Mouse (Mus musculus) megakaryocyte progenitor cell, adult 5-6 weeks (primary cell): ENCODE measurements around the gene Csnk1g1. TPM values are rescaled to one million over a fixed set of nuclear protein-coding genes. Genes with fewer than 3 reads are reported as not detected.

Experiments used
- ATAC-seq: replicated peaks from 2 replicates; pipeline ENCODE4 v1.8.0; 2016; ENCODE audit warnings: mild to moderate bottlenecking, moderate TSS enrichment, inconsistent platforms; ENCODE audit not compliant: poor library complexity
- total RNA-seq, 2 experiments: library from RNA; stranded (forward) in 1 of 2; stranded (reverse) in 1 of 2; fragments of 157-497, 149-512 nt in 1 of 2; fragments of 200-1000 nt in 1 of 2; gene quantifications; 2 replicates each; pipeline versions ENCODE4 v1.2.3 to v1.2.4; 2015 to 2017

The Csnk1g1 gene
- total RNA-seq, 2 experiments from 2014 or later: 8.7 to 26.5 TPM

- no peak for ATAC-seq
Observed at GRCm38 (mm10) chr9:66066791-66067190, 158.1 kb downstream of the Csnk1g1 start.

DNA sequence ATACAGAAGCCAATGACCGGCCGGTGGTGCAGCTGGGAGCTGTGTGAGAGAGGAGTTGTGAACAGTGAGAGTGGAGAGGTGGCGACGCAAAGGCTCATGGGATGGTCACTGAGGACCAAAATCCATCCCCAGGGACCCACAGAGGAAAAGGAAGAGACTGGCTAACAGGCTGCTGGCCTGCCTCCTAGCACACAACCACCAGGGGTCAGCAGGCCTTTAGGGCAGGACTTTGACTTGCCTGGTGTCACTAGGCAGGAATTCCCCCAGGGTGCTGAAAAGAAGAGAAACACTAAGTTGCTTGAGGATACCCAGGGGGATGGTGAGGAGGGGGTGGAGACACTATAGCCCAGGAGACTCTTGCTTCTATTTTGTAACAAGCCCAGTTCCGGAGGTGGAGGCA is 158.8 kb downstream of the Csnk1g1 start:
- ATAC-seq: peak; percentile 49

DNA sequence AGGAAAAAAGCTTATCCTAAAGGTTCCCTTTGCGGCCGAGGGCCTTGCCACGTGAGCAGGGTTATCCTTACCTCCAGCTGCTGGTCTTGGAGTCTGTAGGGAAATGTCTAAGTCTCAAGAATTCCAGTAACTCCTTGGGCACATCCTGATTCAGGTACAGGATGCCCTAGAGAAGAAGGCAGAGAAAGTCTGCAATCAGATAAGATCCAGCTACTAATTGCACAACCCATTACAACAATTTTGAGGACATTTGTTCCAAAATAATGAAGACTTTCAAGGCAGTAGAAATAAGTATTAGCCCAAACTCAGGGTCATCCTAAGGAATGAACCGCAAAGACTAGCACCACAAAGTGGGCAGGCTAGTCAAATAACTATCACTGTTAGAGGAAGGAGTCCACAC is 159.3 kb downstream of the Csnk1g1 start:
- ATAC-seq: no peak

GRCm38 (mm10) chr9:66068971-66069391 is 160.3 kb downstream of the Csnk1g1 start:
- ATAC-seq: no peak

DNA sequence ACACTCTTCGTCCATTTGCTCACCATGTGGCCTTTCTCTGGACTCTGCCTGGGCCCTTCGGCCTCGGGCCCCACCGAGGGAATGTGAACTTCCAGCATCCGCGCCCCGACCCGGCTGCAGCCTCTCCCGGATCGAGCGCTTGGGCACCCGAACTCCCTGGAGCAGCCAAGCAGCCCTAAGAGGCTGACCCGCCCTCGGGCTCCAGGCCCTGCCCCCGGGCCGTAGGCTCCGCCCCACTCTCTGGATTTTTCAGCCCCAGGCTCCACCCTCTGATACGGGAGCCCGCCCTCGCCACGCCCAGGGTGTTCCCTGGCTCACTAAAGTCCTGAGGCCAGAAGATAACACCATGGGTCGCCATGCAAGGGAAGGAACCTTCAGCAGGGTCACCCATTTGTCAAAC is 160.9 kb downstream of the Csnk1g1 start, which contains the start of gene Snx22:
Gene Snx22 (minus strand): TSS at position 137 of the 400 bp plus-strand sequence.
- ATAC-seq: peak; percentile 98

DNA sequence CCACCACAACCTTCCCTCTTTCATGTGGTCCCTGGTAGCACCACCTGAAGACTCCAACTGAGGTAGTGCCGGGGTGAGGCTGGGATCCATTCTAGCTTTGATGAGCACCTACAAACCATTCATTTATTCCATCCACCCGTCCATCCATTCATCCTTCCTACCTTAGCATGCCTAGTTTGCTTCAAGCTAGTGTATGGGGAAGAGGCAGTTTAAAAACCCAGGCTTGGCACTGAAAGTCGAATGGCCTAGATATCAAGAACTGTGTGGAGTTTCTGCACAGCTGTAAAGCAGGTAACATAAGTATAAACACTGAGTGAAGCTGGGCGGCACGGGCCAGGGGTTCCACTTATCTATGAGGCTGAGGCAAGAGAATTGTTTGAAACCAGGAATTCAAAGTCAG is 161.4 kb downstream of the Csnk1g1 start:
- ATAC-seq: no peak

DNA sequence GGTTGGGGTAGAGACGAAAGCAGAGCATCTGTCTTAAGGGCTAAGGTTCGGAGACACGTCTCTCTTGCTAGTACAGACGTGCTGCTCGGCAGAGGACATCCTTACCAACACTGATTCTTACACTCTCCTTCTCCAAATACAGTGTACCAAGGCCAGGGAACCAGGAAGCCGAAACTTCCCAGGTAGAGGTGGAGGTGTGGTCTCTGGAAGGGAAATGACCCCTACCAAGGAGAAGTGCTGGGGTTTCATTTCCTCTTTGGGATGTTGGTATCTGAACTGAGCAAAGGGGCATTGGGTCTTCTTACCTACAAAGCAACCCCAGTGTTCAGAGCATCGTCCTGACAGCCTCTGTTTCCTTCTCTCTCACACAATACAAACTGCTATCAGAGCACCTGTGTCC is 164.0 kb downstream of the Csnk1g1 start:
- no peak for ATAC-seq

DNA sequence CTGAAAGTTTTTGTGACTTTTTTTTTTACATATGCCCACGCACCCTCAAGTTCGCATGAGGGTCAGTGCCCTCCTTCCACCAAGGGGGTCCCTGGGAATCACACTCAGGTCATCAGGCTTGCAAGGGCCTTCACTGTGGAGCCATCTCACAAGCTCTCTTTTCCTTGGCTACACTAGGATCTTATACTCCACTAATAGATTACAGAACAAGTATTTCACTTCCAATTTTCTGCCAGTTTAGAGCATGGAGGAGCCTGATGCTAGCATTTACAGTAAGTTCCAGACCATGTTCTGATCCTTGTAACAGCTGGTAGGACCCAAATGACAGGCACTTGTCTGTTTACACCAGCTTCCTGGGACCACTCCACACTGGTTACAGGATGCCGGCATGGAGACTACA is 169.3 kb downstream of the Csnk1g1 start:
- ATAC-seq: no peak

- no peak for ATAC-seq
Observed at GRCm38 (mm10) chr9:66078493-66078892, 169.8 kb downstream of the Csnk1g1 start.

DNA sequence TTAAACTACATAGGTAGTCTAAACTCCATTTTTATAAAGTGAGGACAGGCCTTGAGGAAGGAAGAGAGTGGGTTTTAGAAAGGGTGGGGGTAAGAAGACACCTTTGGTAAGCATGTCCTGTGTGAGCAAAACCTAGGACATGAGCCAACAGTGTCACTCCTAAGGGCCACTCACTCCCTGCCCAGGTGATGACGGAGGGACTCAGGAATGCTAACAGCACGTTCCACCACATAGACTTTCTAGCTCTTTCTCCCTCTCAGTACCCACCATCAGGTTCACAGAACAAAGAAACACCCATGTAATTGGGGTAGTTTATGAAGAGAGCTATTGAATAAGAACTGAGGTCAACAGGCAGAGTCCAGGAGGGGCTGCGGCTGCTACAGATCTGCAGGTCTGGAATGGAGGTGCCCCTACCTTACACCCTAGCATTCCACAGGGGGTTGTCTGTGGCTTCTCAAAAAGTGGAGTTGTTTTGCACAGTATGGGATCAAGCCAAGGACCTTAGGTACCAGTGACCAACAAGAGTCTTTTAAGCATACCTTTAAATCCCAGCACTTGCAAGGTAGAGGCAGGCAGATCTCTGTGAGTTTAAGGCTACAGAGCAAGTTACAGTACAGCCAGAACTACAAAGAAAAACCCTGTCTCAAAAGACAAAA is 172.2 kb downstream of the Csnk1g1 start:
- no peak for ATAC-seq

DNA sequence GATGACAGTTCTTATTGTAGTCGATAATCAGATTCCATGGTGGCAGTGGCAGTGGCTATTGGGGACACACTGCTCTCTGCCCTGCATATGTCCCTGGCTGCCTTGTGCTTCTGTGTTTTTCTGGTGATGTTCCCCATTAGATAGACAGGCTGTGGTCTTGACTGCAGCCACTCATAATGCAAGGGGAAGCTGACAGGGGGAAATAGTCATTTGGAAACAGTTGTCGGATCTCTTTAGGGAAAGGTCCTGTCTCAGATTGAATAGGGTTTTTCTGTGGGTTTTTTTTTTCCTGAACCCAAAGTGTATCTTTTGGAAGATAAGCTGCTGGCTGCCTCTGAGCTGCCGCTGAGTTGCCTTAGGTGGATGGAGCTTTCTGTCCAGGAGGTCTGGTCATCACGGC is 173.3 kb downstream of the Csnk1g1 start:
- ATAC-seq: peak; percentile 64

DNA sequence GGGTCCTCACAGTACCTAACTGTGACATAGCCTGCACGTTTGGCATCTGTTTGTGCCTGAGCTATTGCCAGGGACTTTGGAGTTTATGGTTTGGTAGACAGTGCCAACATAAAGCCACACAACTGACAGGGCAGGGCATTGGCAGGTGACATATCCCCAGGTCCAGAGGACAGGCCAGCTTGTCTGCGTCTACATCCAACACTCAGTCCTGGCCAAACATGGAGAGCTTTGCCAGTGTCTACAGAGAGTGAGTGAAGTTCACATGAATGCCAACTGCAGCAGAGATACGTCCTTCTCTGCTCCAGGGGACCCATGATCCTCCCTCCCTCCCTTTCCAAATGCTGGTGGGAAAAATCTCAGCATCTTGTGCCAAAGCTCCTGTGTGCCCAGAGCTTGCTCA is 175.4 kb downstream of the Csnk1g1 start:
- no peak for ATAC-seq

GRCm38 (mm10) chr9:66087062-66087461 is 178.3 kb downstream of the Csnk1g1 start:
- no peak for ATAC-seq

DNA sequence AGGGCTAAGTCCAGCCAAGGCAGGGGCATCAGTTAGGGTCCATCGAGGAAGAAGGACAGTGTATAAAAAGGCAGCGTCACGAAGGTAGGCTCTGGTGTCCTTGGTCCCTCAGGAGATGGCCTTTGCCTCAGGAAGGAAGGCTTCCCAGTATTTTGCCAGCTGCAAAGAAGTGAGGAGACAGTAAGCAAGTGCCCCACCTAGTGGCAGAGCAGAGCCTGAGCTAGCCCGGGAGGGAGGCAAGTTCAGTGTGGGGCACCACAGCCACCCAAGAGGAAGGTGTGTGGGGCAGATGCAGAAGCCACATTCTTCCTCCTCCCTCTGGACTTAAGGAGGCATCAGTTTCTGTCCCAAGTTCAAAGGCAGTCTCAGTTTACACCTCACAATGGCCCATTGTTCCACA is 179.7 kb downstream of the Csnk1g1 start:
- peak; percentile 90 for ATAC-seq

DNA sequence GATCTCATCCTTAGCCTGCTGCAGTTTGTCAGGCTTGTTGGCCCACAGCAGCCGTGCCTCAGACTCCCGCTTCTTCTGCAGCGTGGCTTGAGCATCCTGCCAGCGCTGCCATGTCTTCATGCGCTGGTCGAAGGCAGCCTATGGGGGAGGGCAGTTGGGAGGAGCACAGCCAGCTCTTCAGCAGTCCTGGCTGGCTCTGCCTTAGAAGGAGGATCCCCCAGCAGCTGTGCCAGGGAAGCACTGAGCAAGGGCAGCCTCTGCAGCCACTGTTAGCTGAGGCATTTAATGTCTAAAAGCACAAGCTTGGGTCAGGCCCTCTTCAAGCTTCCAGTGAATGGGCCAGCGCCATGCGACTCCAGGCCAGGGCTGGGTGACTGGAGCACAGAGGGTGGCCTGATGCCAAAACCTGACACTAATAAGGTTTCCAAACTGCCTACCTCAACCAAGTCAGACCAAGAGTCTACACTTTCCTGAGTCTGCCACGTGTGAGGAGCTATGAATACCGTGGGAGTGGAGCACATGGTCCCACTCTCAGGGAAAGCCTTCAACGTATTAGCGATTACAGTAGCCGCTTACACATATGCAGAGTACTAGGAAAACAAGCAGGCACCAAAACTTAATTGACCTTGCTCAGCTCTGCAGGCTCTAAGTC is 182.0 kb downstream of the Csnk1g1 start:
- ATAC-seq: no peak

GRCm38 (mm10) chr9:66091327-66092231 is 182.9 kb downstream of the Csnk1g1 start:
- ATAC-seq: no peak

DNA sequence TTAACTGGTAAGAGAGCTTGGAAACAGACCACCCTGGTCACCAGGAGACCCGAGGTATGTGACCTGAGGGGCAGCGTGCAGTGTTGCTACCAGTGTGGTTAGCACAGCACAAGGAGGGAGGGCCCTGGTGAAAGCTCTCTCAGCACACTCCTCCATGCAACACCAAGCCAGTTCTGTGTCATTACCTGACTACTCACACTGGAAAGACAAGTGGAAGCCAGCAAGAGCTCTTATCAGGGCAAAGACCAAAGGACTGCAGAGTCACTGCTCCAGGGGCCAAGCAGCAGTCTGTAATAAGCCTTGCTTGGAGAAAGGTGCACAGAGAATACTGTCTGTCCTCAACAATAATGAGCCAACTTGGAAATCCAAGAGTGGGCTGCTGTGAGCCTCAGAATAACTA is 183.9 kb downstream of the Csnk1g1 start:
- no peak for ATAC-seq

Other genes starting within 250 kb of the Csnk1g1 start
- gene Oaz2, start 240.9 kb upstream of the Csnk1g1 start, total RNA-seq (2015): 8.3 and 15.7 TPM in 2 replicates
- gene Oaz2, start 240.9 kb upstream of the Csnk1g1 start, total RNA-seq (2017): 34.4 and 37.3 TPM in 2 replicates
- 22.6 and 23.3 TPM in 2 replicates for gene Zfp609, start 81.4 kb upstream of the Csnk1g1 start, total RNA-seq (2015)
- 5.5 and 6.8 TPM in 2 replicates for gene Zfp609, start 81.4 kb upstream of the Csnk1g1 start, total RNA-seq (2017)
- 90.5 and 107 TPM in 2 replicates for gene Pclaf, start 18.7 kb upstream of the Csnk1g1 start, total RNA-seq (2015)
- gene Pclaf, start 18.7 kb upstream of the Csnk1g1 start, total RNA-seq (2017): 256 and 269 TPM in 2 replicates
- 15.1 and 17.0 TPM in 2 replicates for gene Trip4, start 130 bp upstream of the Csnk1g1 start, total RNA-seq (2015)
- 18.4 and 21.1 TPM in 2 replicates for gene Trip4, start 130 bp upstream of the Csnk1g1 start, total RNA-seq (2017)
- gene Ppib, start 151.3 kb downstream of the Csnk1g1 start, total RNA-seq (2015): 466 and 518 TPM in 2 replicates
- 761 and 799 TPM in 2 replicates for gene Ppib, start 151.3 kb downstream of the Csnk1g1 start, total RNA-seq (2017)
- 0.17 and 0.37 TPM in 2 replicates for gene Snx22, start 160.8 kb downstream of the Csnk1g1 start, total RNA-seq (2015)
- gene Snx22, start 160.8 kb downstream of the Csnk1g1 start, total RNA-seq (2017): 0.81 and 0.96 TPM in 2 replicates
- 54.4 and 54.8 TPM in 2 replicates for gene Snx1, start 217.7 kb downstream of the Csnk1g1 start, total RNA-seq (2015)
- 104 and 107 TPM in 2 replicates for gene Snx1, start 217.7 kb downstream of the Csnk1g1 start, total RNA-seq (2017)
- gene Ciao2a, start 217.7 kb downstream of the Csnk1g1 start, total RNA-seq (2015): 306 and 323 TPM in 2 replicates
- 166 and 204 TPM in 2 replicates for gene Ciao2a, start 217.7 kb downstream of the Csnk1g1 start, total RNA-seq (2017)
- gene Dapk2, start 249.3 kb downstream of the Csnk1g1 start, total RNA-seq (2015): 0.84 and 0.90 TPM in 2 replicates
- 0.83 and 2.5 TPM in 2 replicates for gene Dapk2, start 249.3 kb downstream of the Csnk1g1 start, total RNA-seq (2017)